In genomic region chr16:9284423-9284822, GRCm38 (mm10) we compare ENCODE assay signal across 23 mouse cellular contexts.
"Had no signal": no experiment of that assay in that cellular context is flagged by ENCODE, and none has a peak within 500 bp of the region (broad histone marks: within the 10 kb centered on the region; RNA-seq: fewer than 3 reads in every experiment).

No protein-coding gene starts in this region.

- DNase-seq: gastrocnemius, adult 2 months; gastrocnemius, postnatal 10 days; gastrocnemius, postnatal 25 days; heart, adult 18-20 months; heart, postnatal 10 days; heart, postnatal 4 days; kidney, adult 18-20 months; kidney, adult 8-10 months; kidney, postnatal 10 days; kidney, postnatal 25 days; kidney, postnatal 4 days; liver; liver, embryonic 13.5 days had no signal

- H3K27me3 ChIP-seq: heart, embryonic 12.5 days; hindbrain, embryonic 12.5 days; intestine, embryonic 15.5 days; limb, embryonic 12.5 days; liver, embryonic 13.5 days; liver, embryonic 15.5 days had no signal

- H3K27ac ChIP-seq: gastrocnemius, adult 2 months; heart, embryonic 10.5 days; hindbrain, embryonic 10.5 days; hindbrain, embryonic 12.5 days; hindbrain, embryonic 14.5 days; intestine, embryonic 15.5 days; left cerebral cortex, adult 2 months; limb, embryonic 10.5 days; limb, embryonic 12.5 days; liver, embryonic 13.5 days; liver, embryonic 15.5 days had no signal

- H3K4me3 ChIP-seq: gastrocnemius, adult 2 months; heart, embryonic 10.5 days; heart, embryonic 12.5 days; hindbrain, embryonic 10.5 days; hindbrain, embryonic 12.5 days; intestine, embryonic 15.5 days; left cerebral cortex, adult 2 months; limb, embryonic 10.5 days; limb, embryonic 12.5 days; liver, embryonic 13.5 days; liver, embryonic 15.5 days had no signal

- H3K36me3 ChIP-seq: heart, embryonic 10.5 days; heart, embryonic 12.5 days; hindbrain, embryonic 10.5 days; hindbrain, embryonic 12.5 days; intestine, embryonic 15.5 days; limb, embryonic 10.5 days; limb, embryonic 12.5 days; liver, embryonic 13.5 days; liver, embryonic 15.5 days had no signal

- H3K9ac ChIP-seq: heart, embryonic 12.5 days; hindbrain, embryonic 12.5 days; hindbrain, embryonic 14.5 days; intestine, embryonic 15.5 days; limb, embryonic 12.5 days; liver, embryonic 13.5 days; liver, embryonic 15.5 days had no signal

- H3K4me1 ChIP-seq: heart, embryonic 10.5 days; heart, embryonic 12.5 days; intestine, embryonic 15.5 days; limb, embryonic 10.5 days; limb, embryonic 12.5 days; liver, embryonic 13.5 days; liver, embryonic 15.5 days had no signal

- H3K9me3 ChIP-seq: heart, embryonic 10.5 days; hindbrain, embryonic 10.5 days; hindbrain, embryonic 12.5 days; intestine, embryonic 15.5 days; limb, embryonic 10.5 days; limb, embryonic 12.5 days; liver, embryonic 13.5 days; liver, embryonic 15.5 days had no signal
